Mouse (Mus musculus) mouse embryonic stem cell (cell line): ENCODE results near the gene Snx6.

Experiments
- in situ Hi-C, 2 experiments: fragments of 300-500 bp; cut with MboI; formaldehyde crosslinking; loops; 1 replicate in 1 of 2; 3 replicates in 1 of 2; pipeline ENCODE4 v1.14.3; 2019 to 2020; ENCODE audit warnings: low sequenced_read_pairs in 2 of 2, low pct_unique_long_range_greater_than_20kb in 1 of 2, mixed read lengths in 1 of 2; ENCODE audit not compliant: unreplicated experiment in 1 of 2

Gene Snx6

GRCm38 (mm10) chr12:54795153-54795998, at the start of gene Snx6:
Gene Snx6 (minus strand): TSS chr12:54795703.
- in situ Hi-C loops = no loop called here

GRCm38 (mm10) chr12:54844415-54844814, 48.9 kb upstream of the Snx6 start:
- in situ Hi-C loops = no loop called here

GRCm38 (mm10) chr12:54841576-54841975, 46.1 kb upstream of the Snx6 start:
- in situ Hi-C loops = no loop called here

GRCm38 (mm10) chr12:54839815-54840214, 44.3 kb upstream of the Snx6 start:
- in situ Hi-C loops = loop anchor here in 1 of 2 experiments (10.0 kb wide), 1 partner anchor 45 kb away; no protein-coding TSS in a partner anchor

- in situ Hi-C loops = loop anchor here in 1 of 2 experiments (10.0 kb wide), 1 partner anchor 46 kb away; no protein-coding TSS in a partner anchor
Observed at GRCm38 (mm10) chr12:54838931-54839330, 43.4 kb upstream of the Snx6 start.

- in situ Hi-C loops = loop anchor here in 1 of 2 experiments (10.0 kb wide), 1 partner anchor 49 kb away; no protein-coding TSS in a partner anchor
Observed at GRCm38 (mm10) chr12:54835608-54836570, 40.4 kb upstream of the Snx6 start.

- in situ Hi-C loops = loop anchor here in 1 of 2 experiments (10.0 kb wide), 1 partner anchor 50 kb away; no protein-coding TSS in a partner anchor
Observed at GRCm38 (mm10) chr12:54834925-54835447, 39.5 kb upstream of the Snx6 start.

- in situ Hi-C loops = loop anchor here in 1 of 2 experiments (10.0 kb wide), 1 partner anchor 51 kb away; no protein-coding TSS in a partner anchor
Observed at GRCm38 (mm10) chr12:54833856-54834399, 38.4 kb upstream of the Snx6 start.

- in situ Hi-C loops = loop anchor here in 1 of 2 experiments (10.0 kb wide), 1 partner anchor 53 kb away; no protein-coding TSS in a partner anchor
Observed at GRCm38 (mm10) chr12:54831927-54832326, 36.4 kb upstream of the Snx6 start.

GRCm38 (mm10) chr12:54830574-54830973, 35.1 kb upstream of the Snx6 start:
- in situ Hi-C loops = loop anchor here in 1 of 2 experiments (10.0 kb wide), 1 partner anchor 54 kb away; no protein-coding TSS in a partner anchor

GRCm38 (mm10) chr12:54829876-54830275, 34.4 kb upstream of the Snx6 start:
- in situ Hi-C loops = loop anchor here in 1 of 2 experiments (10.0 kb wide), 1 partner anchor 55 kb away; no protein-coding TSS in a partner anchor

- in situ Hi-C loops = no loop called here
Observed at GRCm38 (mm10) chr12:54828043-54828442, 32.5 kb upstream of the Snx6 start.

- in situ Hi-C loops = no loop called here
Observed at GRCm38 (mm10) chr12:54825202-54825601, 29.7 kb upstream of the Snx6 start.

- in situ Hi-C loops = no loop called here
Observed at GRCm38 (mm10) chr12:54822836-54823426, 27.4 kb upstream of the Snx6 start.

GRCm38 (mm10) chr12:54820684-54821161, 25.2 kb upstream of the Snx6 start:
- in situ Hi-C loops = no loop called here

GRCm38 (mm10) chr12:54819181-54819935, 23.9 kb upstream of the Snx6 start:
- in situ Hi-C loops = no loop called here

GRCm38 (mm10) chr12:54810142-54810541, 14.6 kb upstream of the Snx6 start:
- in situ Hi-C loops = no loop called here
